Mouse (Mus musculus): ENCODE results near the gene Olfr694. TPM values are rescaled to one million over a fixed set of nuclear protein-coding genes. Genes with fewer than 3 reads are reported as not detected.

Olfr694 gene
- polyA plus RNA-seq, 1 experiment from 2014 or later: not detected

- Histone ChIP-seq H3K4me1 (replicated peaks; ENCODE audit: control insufficient read depth, insufficient read depth, low read length) (no peaks in the 10 kb centered on the region), H3K27me3 (ENCODE audit: control insufficient read depth, insufficient read depth, low read depth, low read length) (no peaks in the 10 kb centered on the region), H3K4me2 (ENCODE audit: low read depth, low read length) (no peak within 1 kb of the TSS), H3K9me3 (ENCODE audit: control insufficient read depth, low read length) (no peaks in the 10 kb centered on the region), H3K36me3 (ENCODE audit: control insufficient read depth, insufficient read depth, low read length) (no peaks in the 10 kb centered on the region), H3K27ac (ENCODE audit: low read length) (no peak within 1 kb of the TSS), H3K9ac (ENCODE audit: low read length) (no peak within 1 kb of the TSS), H3K4me3 (ENCODE audit: low read length) (no peak within 1 kb of the TSS)
- no peak for ATAC-seq (ENCODE audit: low read depth)
These were observed 11.1 kb downstream of the Olfr694 start, which contains the start of gene Olfr693 for GRCm38 (mm10) chr7:106680484-106680883. Gene Olfr693, minus strand, starts transcription at chr7:106680584.

GRCm38 (mm10) chr7:106652344-106652652 is 39.3 kb downstream of the Olfr694 start:
- no peak overlapping the region for H3K4me2 ChIP-seq (ENCODE audit: low read depth, low read length)
- H3K4me3 ChIP-seq (ENCODE audit: low read length): no peak overlapping the region
- H3K27ac ChIP-seq (ENCODE audit: low read length): no peak overlapping the region
- H3K9ac ChIP-seq (ENCODE audit: low read length): no peak overlapping the region
- H3K4me1 ChIP-seq (replicated peaks; ENCODE audit: control insufficient read depth, insufficient read depth, low read length): no peaks in the 10 kb centered on the region
- H3K27me3 ChIP-seq (ENCODE audit: control insufficient read depth, insufficient read depth, low read depth, low read length): no peaks in the 10 kb centered on the region
- no peaks in the 10 kb centered on the region for H3K36me3 ChIP-seq (ENCODE audit: control insufficient read depth, insufficient read depth, low read length)
- 0 out of 2 replicates have a peak, but pooled peaks cover 2% of the 10 kb centered on the region for H3K9me3 ChIP-seq (ENCODE audit: control insufficient read depth, low read length)
- no peak for ATAC-seq (ENCODE audit: low read depth)

DNA sequence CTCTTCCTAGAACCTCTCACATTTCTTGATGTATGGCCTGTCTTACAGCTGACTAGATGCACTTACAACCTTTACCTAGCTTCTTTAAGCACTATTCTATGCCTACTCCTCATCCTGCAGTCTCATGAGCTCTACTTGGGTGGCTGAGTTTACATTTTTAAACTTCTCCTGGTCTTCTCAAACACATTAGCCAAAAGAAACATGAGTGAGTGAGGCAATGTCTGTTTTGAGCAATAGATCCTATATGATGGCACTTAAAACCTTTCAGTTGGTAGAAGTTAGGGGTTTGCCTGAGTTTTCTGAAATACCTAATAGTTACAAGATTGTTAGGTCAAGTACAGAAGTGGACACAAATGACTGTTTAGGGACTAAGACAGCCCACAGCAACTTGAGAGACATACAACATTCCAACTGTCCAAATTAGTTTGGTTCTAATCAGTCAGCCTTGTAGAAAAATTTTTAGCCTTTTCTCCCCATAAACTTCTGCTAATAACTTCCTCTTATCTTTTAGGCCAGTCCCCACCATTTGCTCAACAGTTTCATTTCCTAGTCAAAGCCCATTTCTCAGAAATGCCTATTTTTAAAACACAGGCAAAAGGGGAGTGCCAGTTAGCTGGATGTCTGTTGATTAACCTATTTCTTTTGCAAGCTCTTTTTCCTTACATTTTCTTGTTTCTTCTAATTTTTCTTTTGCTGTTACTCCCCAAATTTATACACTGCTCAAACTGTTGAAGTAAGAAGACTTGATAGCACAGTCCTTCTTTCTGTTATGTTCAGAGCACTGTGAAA is 39.9 kb downstream of the Olfr694 start:
- no peaks in the 10 kb centered on the region for H3K4me1 ChIP-seq (replicated peaks; ENCODE audit: control insufficient read depth, insufficient read depth, low read length)
- no peak for ATAC-seq (ENCODE audit: low read depth)

DNA sequence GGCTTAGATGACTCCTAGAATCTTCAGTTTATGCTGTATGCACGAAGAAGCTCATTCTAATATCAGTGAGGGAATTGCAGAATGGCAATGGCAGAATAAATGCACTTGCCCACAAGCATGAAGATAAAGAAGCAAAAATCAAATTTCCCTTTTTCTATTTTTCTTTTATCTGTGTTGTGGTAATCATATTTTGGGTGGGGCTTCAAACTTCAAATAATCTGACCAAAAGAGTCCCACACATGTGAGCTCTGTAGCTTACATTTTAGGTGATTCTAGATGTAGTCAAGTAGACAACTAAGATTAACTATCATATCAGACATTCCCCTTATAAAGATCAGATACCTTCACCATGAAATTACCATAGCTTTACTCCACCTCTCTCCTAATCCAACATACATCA is 41.8 kb downstream of the Olfr694 start:
- Histone ChIP-seq H3K9ac (ENCODE audit: low read length) (no peak overlapping the region), H3K4me3 (ENCODE audit: low read length) (no peak overlapping the region), H3K36me3 (ENCODE audit: control insufficient read depth, insufficient read depth, low read length) (no peaks in the 10 kb centered on the region), H3K27ac (ENCODE audit: low read length) (no peak overlapping the region), H3K9me3 (ENCODE audit: control insufficient read depth, low read length) (no peaks in the 10 kb centered on the region), H3K4me1 (replicated peaks; ENCODE audit: control insufficient read depth, insufficient read depth, low read length) (no peaks in the 10 kb centered on the region), H3K4me2 (ENCODE audit: low read depth, low read length) (no peak overlapping the region), H3K27me3 (ENCODE audit: control insufficient read depth, insufficient read depth, low read depth, low read length) (no peaks in the 10 kb centered on the region)
- 60% methylated on average over 1 of the region's 1 CpGs for WGBS
- no peak for ATAC-seq (ENCODE audit: low read depth)

More for the DNA sequence above, 39.9 kb downstream of the Olfr694 start:
- Histone ChIP-seq H3K4me2 (ENCODE audit: low read depth, low read length) (no peak overlapping the region), H3K9me3 (ENCODE audit: control insufficient read depth, low read length) (0 out of 2 replicates have a peak, but pooled peaks cover 2% of the 10 kb centered on the region), H3K27me3 (ENCODE audit: control insufficient read depth, insufficient read depth, low read depth, low read length) (no peaks in the 10 kb centered on the region), H3K4me3 (ENCODE audit: low read length) (no peak overlapping the region), H3K9ac (ENCODE audit: low read length) (no peak overlapping the region), H3K27ac (ENCODE audit: low read length) (no peak overlapping the region), H3K36me3 (ENCODE audit: control insufficient read depth, insufficient read depth, low read length) (no peaks in the 10 kb centered on the region)

DNA sequence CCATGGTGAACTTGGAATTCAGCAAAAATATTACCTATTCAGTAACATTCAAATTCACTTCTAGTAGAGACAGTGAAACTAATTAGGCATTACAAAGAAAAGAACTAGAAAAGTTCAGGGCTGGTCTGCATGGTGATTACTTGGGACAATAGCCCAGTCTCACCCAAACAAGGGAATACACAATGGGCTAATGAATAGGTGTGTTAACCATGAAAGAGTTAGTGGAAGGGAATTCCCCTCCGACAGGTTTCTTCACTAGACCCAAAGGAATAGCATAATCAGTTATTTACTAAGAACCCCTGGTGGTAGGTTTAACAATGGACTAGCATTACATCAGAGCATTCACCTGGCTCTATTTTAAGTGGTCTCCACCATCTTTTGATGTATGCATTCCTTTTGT is 46.4 kb downstream of the Olfr694 start:
- no peak for ATAC-seq (ENCODE audit: low read depth)
- no peak overlapping the region for H3K27ac ChIP-seq (ENCODE audit: low read length)
- WGBS: 77% methylated on average over 1 of the region's 1 CpGs

GRCm38 (mm10) chr7:106644222-106644870 is 47.3 kb downstream of the Olfr694 start:
- Histone ChIP-seq H3K9me3 (ENCODE audit: control insufficient read depth, low read length) (no peaks in the 10 kb centered on the region), H3K4me1 (replicated peaks; ENCODE audit: control insufficient read depth, insufficient read depth, low read length) (no peaks in the 10 kb centered on the region), H3K27me3 (ENCODE audit: control insufficient read depth, insufficient read depth, low read depth, low read length) (no peaks in the 10 kb centered on the region), H3K4me3 (ENCODE audit: low read length) (no peak overlapping the region), H3K27ac (ENCODE audit: low read length) (no peak overlapping the region), H3K36me3 (ENCODE audit: control insufficient read depth, insufficient read depth, low read length) (no peaks in the 10 kb centered on the region), H3K9ac (ENCODE audit: low read length) (no peak overlapping the region), H3K4me2 (ENCODE audit: low read depth, low read length) (no peak overlapping the region)
- no peak for ATAC-seq (ENCODE audit: low read depth)
- 51% methylated on average over 3 of the region's 3 CpGs for WGBS

More for the DNA sequence above, 46.4 kb downstream of the Olfr694 start:
- Histone ChIP-seq H3K4me1 (replicated peaks; ENCODE audit: control insufficient read depth, insufficient read depth, low read length) (no peaks in the 10 kb centered on the region), H3K27me3 (ENCODE audit: control insufficient read depth, insufficient read depth, low read depth, low read length) (no peaks in the 10 kb centered on the region), H3K4me2 (ENCODE audit: low read depth, low read length) (no peak overlapping the region), H3K9ac (ENCODE audit: low read length) (no peak overlapping the region), H3K9me3 (ENCODE audit: control insufficient read depth, low read length) (no peaks in the 10 kb centered on the region), H3K36me3 (ENCODE audit: control insufficient read depth, insufficient read depth, low read length) (no peaks in the 10 kb centered on the region), H3K4me3 (ENCODE audit: low read length) (no peak overlapping the region)

DNA sequence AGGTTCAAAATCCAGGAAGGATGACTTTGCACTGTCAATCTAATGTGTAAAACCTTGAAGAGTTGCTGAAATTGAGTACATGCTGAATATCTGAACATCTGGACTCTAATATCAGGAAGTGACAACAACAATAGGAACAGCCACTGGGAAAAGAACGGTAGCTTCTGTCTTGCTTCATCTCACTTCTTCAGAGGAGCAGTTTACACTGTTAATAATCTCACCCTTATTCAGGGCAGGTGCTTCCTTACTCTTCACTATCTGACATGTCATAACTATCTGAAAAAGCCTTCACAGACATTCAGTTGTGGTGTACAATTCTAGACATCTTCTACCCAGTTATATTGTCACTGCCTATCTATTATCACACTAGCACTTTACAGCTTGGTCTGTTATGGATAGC is 50.8 kb downstream of the Olfr694 start:
- no peak for ATAC-seq (ENCODE audit: low read depth)
- H3K4me1 ChIP-seq (replicated peaks; ENCODE audit: control insufficient read depth, insufficient read depth, low read length): no peaks in the 10 kb centered on the region
- no peaks in the 10 kb centered on the region for H3K36me3 ChIP-seq (ENCODE audit: control insufficient read depth, insufficient read depth, low read length)
- H3K27ac ChIP-seq (ENCODE audit: low read length): no peak overlapping the region
- H3K4me3 ChIP-seq (ENCODE audit: low read length): no peak overlapping the region
- no peaks in the 10 kb centered on the region for H3K27me3 ChIP-seq (ENCODE audit: control insufficient read depth, insufficient read depth, low read depth, low read length)
- H3K9me3 ChIP-seq (ENCODE audit: control insufficient read depth, low read length): no peaks in the 10 kb centered on the region
- no peak overlapping the region for H3K9ac ChIP-seq (ENCODE audit: low read length)
- 89% methylated on average over 1 of the region's 1 CpGs for WGBS
- no peak overlapping the region for H3K4me2 ChIP-seq (ENCODE audit: low read depth, low read length)

DNA sequence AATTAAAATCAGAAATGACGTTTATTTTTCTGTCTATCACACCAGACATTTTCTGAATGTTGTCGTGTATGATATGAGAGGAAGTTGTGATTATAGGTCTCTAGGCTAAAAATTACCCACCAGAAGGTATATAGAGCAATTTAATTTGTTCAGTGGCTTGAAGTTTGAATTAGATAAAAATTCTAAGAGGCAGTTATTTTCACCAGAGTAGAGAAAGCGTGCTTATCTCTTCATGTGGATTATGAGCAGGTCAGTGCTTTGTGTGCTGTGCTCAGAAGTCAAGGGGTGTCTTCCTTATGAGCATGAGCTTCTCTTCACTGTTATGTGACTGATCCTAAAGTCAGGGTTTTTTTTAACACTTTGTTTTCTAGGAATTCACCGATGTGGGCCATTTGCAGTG is 56.1 kb downstream of the Olfr694 start:
- Histone ChIP-seq H3K9me3 (ENCODE audit: control insufficient read depth, low read length) (no peaks in the 10 kb centered on the region), H3K36me3 (ENCODE audit: control insufficient read depth, insufficient read depth, low read length) (no peaks in the 10 kb centered on the region), H3K27me3 (ENCODE audit: control insufficient read depth, insufficient read depth, low read depth, low read length) (no peaks in the 10 kb centered on the region), H3K4me1 (replicated peaks; ENCODE audit: control insufficient read depth, insufficient read depth, low read length) (no peaks in the 10 kb centered on the region), H3K27ac (ENCODE audit: low read length) (no peak overlapping the region), H3K9ac (ENCODE audit: low read length) (no peak overlapping the region), H3K4me3 (ENCODE audit: low read length) (no peak overlapping the region), H3K4me2 (ENCODE audit: low read depth, low read length) (no peak overlapping the region)
- WGBS: 66% methylated on average over 4 of the region's 4 CpGs
- ATAC-seq (ENCODE audit: low read depth): no peak

Data from lung, embryonic 16.5 days (tissue).